Mouse (Mus musculus): ENCODE measurements around the gene Rapgef2. TPM values are rescaled to one million over a fixed set of nuclear protein-coding genes. Genes with fewer than 3 reads are reported as not detected.
A peak's percentile ranks its signal among the peaks of the same experiment; 100 is the strongest.

Rapgef2 gene
- polyA plus RNA-seq, 1 experiment = 17.7 TPM

DNA sequence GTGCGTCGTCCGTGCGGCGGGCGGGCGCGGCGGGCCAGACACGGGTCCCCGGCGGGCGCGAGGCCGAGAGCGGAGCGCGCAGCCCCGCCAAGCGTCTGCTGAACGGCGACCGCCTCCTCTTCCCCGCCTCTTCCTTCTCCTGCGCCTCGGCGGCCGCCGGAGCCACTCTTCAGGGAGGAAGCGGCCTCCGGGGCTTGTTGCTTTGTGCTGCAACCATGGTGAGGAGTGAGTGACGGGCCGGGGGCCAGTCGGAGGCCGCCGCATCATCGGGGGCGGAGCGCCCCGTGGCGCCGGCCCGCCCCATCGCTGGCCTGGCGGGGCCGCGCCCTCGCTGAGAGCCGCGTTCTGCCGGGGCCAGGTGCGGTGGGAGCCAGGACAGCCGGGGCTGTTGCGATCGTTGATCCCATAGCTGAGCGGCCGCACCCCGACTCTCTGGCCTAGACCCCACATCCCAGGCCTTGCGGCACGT lies 825 bp upstream of the Rapgef2 start:
- H3K9ac ChIP-seq (ENCODE audit: low read depth, poor library complexity, severe bottlenecking) = peak overlapping the region; percentile 93
- TF ChIP-seq CTCF (IDR thresholded peaks at IDR 0.05; ENCODE audit: low read depth, low read length) (no peak), POLR2A (IDR thresholded peaks at IDR 0.05; ENCODE audit: insufficient read depth, low read length) (no peak), EP300 (IDR thresholded peaks at IDR 0.05; ENCODE audit: insufficient read depth, low read depth, low read length) (no peak)
- H3K4me3 ChIP-seq (ENCODE audit: low read depth, low read length) = peak overlapping the region; percentile 85
- no peaks in the 10 kb centered on the region for H3K4me1 ChIP-seq (ENCODE audit: control insufficient read depth, insufficient read depth, low read length)
- no peaks in the 10 kb centered on the region for H3K9me3 ChIP-seq (replicated peaks; ENCODE audit: control insufficient read depth, insufficient read depth, low read length, poor library complexity, severe bottlenecking)
- no peaks in the 10 kb centered on the region for H3K36me3 ChIP-seq (ENCODE audit: control insufficient read depth, insufficient read depth, low read length, poor library complexity, severe bottlenecking)
- H3K27ac ChIP-seq (ENCODE audit: insufficient read depth, low read length) = no peak overlapping the region
- no peaks in the 10 kb centered on the region for H3K27me3 ChIP-seq (ENCODE audit: control insufficient read depth, insufficient read depth, low read length, poor library complexity, severe bottlenecking)

DNA sequence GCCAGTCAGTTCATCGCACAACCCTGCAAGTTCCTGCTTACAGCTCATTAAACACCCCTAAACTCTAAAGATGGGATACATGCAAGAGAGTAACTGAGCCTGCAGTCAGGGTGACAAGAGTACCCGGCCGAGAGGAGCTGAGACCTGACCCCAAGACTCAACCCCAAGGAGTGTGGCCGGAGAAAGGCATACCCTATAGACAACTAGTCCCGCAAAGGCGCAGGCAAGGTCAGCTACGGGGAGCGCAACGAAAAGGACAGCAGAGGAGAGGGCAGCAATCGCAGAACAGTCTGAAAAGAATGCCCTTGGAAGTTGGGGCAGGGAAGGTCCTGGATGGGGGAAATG lies 314 bp downstream of the Rapgef2 start:
- Histone ChIP-seq H3K4me3 (ENCODE audit: low read depth, low read length) (peak overlapping the region; percentile 81), H3K27ac (ENCODE audit: insufficient read depth, low read length) (no peak overlapping the region), H3K4me1 (ENCODE audit: control insufficient read depth, insufficient read depth, low read length) (no peaks in the 10 kb centered on the region), H3K27me3 (ENCODE audit: control insufficient read depth, insufficient read depth, low read length, poor library complexity, severe bottlenecking) (no peaks in the 10 kb centered on the region), H3K9ac (ENCODE audit: low read depth, poor library complexity, severe bottlenecking) (peak overlapping the region; percentile 93), H3K9me3 (replicated peaks; ENCODE audit: control insufficient read depth, insufficient read depth, low read length, poor library complexity, severe bottlenecking) (no peaks in the 10 kb centered on the region), H3K36me3 (ENCODE audit: control insufficient read depth, insufficient read depth, low read length, poor library complexity, severe bottlenecking) (no peaks in the 10 kb centered on the region)
- no peak for TF ChIP-seq CTCF (IDR thresholded peaks at IDR 0.05; ENCODE audit: low read depth, low read length)
- no peak for TF ChIP-seq EP300 (IDR thresholded peaks at IDR 0.05; ENCODE audit: insufficient read depth, low read depth, low read length)
- no peak for TF ChIP-seq POLR2A (IDR thresholded peaks at IDR 0.05; ENCODE audit: insufficient read depth, low read length)

DNA sequence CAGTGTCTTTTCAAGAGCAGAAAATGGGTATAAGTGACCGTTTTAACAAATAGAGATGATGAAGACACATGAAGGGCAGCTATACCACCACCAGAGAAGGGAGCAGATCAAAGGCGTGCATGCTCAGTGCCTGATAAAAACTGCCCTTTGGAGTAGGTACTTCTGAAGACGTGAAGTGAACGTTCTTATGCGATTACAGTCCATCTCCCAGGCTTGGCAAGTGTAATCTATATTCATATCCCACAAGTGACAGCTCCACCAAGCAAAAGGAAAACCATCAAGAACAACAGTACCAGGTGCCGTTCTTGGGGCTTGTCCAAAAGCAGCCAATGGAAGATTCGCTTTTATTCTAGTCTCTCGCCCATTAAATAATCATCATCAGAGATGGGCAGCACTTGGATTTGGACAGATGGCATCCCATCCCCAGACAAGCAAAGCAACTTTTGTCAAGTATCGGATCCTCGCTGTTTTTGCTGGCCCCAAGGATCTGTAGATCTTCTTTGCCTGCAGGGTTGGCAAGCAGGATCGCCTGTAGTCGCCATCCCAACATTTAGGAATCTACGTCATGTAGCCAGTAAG lies 1.1 kb downstream of the Rapgef2 start:
- no peaks in the 10 kb centered on the region for H3K9me3 ChIP-seq (replicated peaks; ENCODE audit: control insufficient read depth, insufficient read depth, low read length, poor library complexity, severe bottlenecking)
- 0 out of 2 replicates have a peak overlapping the region, but pooled peaks have one; percentile 11 for H3K9ac ChIP-seq (ENCODE audit: low read depth, poor library complexity, severe bottlenecking)
- no peaks in the 10 kb centered on the region for H3K4me1 ChIP-seq (ENCODE audit: control insufficient read depth, insufficient read depth, low read length)
- no peaks in the 10 kb centered on the region for H3K36me3 ChIP-seq (ENCODE audit: control insufficient read depth, insufficient read depth, low read length, poor library complexity, severe bottlenecking)
- no peak overlapping the region for H3K4me3 ChIP-seq (ENCODE audit: low read depth, low read length)
- H3K27ac ChIP-seq (ENCODE audit: insufficient read depth, low read length) = no peak overlapping the region
- TF ChIP-seq POLR2A (IDR thresholded peaks at IDR 0.05; ENCODE audit: insufficient read depth, low read length) (no peak), CTCF (IDR thresholded peaks at IDR 0.05; ENCODE audit: low read depth, low read length) (no peak), EP300 (IDR thresholded peaks at IDR 0.05; ENCODE audit: insufficient read depth, low read depth, low read length) (no peak)
- no peaks in the 10 kb centered on the region for H3K27me3 ChIP-seq (ENCODE audit: control insufficient read depth, insufficient read depth, low read length, poor library complexity, severe bottlenecking)

- no peaks in the 10 kb centered on the region for H3K4me1 ChIP-seq (ENCODE audit: control insufficient read depth, insufficient read depth, low read length)
- no peaks in the 10 kb centered on the region for H3K27me3 ChIP-seq (ENCODE audit: control insufficient read depth, insufficient read depth, low read length, poor library complexity, severe bottlenecking)
- H3K9me3 ChIP-seq (replicated peaks; ENCODE audit: control insufficient read depth, insufficient read depth, low read length, poor library complexity, severe bottlenecking) = no peaks in the 10 kb centered on the region
- TF ChIP-seq CTCF (IDR thresholded peaks at IDR 0.05; ENCODE audit: low read depth, low read length) (no peak), EP300 (IDR thresholded peaks at IDR 0.05; ENCODE audit: insufficient read depth, low read depth, low read length) (no peak), POLR2A (IDR thresholded peaks at IDR 0.05; ENCODE audit: insufficient read depth, low read length) (no peak)
- H3K36me3 ChIP-seq (ENCODE audit: control insufficient read depth, insufficient read depth, low read length, poor library complexity, severe bottlenecking) = no peaks in the 10 kb centered on the region
- H3K4me3 ChIP-seq (ENCODE audit: low read depth, low read length) = no peak overlapping the region
- no peak overlapping the region for H3K27ac ChIP-seq (ENCODE audit: insufficient read depth, low read length)
- H3K9ac ChIP-seq (ENCODE audit: low read depth, poor library complexity, severe bottlenecking) = no peak overlapping the region
Observed at GRCm38 (mm10) chr3:79283976-79284375, 2.3 kb downstream of the Rapgef2 start.

- Histone ChIP-seq H3K9ac (ENCODE audit: low read depth, poor library complexity, severe bottlenecking) (no peak overlapping the region), H3K27ac (ENCODE audit: insufficient read depth, low read length) (no peak overlapping the region), H3K9me3 (replicated peaks; ENCODE audit: control insufficient read depth, insufficient read depth, low read length, poor library complexity, severe bottlenecking) (no peaks in the 10 kb centered on the region), H3K4me3 (ENCODE audit: low read depth, low read length) (no peak overlapping the region), H3K27me3 (ENCODE audit: control insufficient read depth, insufficient read depth, low read length, poor library complexity, severe bottlenecking) (no peaks in the 10 kb centered on the region), H3K4me1 (ENCODE audit: control insufficient read depth, insufficient read depth, low read length) (no peaks in the 10 kb centered on the region), H3K36me3 (ENCODE audit: control insufficient read depth, insufficient read depth, low read length, poor library complexity, severe bottlenecking) (no peaks in the 10 kb centered on the region)
- TF ChIP-seq POLR2A (IDR thresholded peaks at IDR 0.05; ENCODE audit: insufficient read depth, low read length) (no peak), CTCF (IDR thresholded peaks at IDR 0.05; ENCODE audit: low read depth, low read length) (no peak), EP300 (IDR thresholded peaks at IDR 0.05; ENCODE audit: insufficient read depth, low read depth, low read length) (no peak)
Observed at GRCm38 (mm10) chr3:79283031-79283430, 3.3 kb downstream of the Rapgef2 start.

DNA sequence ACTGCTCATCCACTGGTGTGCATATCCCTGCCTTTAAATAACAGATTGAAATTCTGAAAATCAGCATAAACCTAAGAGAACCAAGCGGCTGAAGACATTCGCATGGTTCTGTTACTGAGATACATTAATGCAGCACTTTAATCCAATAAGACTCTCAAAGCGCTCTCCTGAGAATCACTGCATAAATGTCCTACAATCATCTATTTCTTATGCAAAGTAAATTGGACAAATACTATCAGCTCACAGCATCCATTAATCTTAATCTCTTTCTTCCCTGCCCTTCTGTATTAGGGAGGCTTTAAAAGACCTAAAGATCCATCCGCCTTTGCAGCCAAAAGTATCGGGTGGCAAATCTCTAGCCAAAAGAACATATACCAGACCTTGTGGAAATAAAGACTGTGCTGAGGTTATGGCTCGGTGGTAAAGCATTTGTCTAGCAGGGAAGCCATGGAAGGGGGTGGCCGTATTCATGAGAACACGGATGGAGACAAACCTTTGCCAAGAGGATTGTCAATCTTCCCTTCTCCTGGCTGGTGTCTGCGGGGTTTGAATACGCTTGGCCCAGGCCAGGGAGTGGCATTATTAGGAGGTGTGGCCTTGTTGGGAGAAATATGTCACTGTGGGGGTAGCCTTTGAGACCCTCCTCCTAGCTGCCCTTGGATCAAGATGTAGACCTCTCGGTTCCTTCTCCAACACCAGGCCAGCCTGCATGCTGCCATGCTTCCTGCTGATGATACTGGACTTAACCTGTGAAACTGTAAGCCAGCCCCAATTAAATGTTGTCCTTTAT lies 10.3 kb downstream of the Rapgef2 start:
- H3K27ac ChIP-seq (ENCODE audit: insufficient read depth, low read length) = no peak overlapping the region
- TF ChIP-seq EP300 (IDR thresholded peaks at IDR 0.05; ENCODE audit: insufficient read depth, low read depth, low read length) = no peak
- no peak for TF ChIP-seq POLR2A (IDR thresholded peaks at IDR 0.05; ENCODE audit: insufficient read depth, low read length)
- TF ChIP-seq CTCF (IDR thresholded peaks at IDR 0.05; ENCODE audit: low read depth, low read length) = no peak
- no peak overlapping the region for H3K4me3 ChIP-seq (ENCODE audit: low read depth, low read length)
- H3K4me1 ChIP-seq (ENCODE audit: control insufficient read depth, insufficient read depth, low read length) = no peaks in the 10 kb centered on the region
- no peaks in the 10 kb centered on the region for H3K9me3 ChIP-seq (replicated peaks; ENCODE audit: control insufficient read depth, insufficient read depth, low read length, poor library complexity, severe bottlenecking)
- H3K36me3 ChIP-seq (ENCODE audit: control insufficient read depth, insufficient read depth, low read length, poor library complexity, severe bottlenecking) = no peaks in the 10 kb centered on the region
- H3K9ac ChIP-seq (ENCODE audit: low read depth, poor library complexity, severe bottlenecking) = no peak overlapping the region
- H3K27me3 ChIP-seq (ENCODE audit: control insufficient read depth, insufficient read depth, low read length, poor library complexity, severe bottlenecking) = no peaks in the 10 kb centered on the region

Data from ES-Bruce4 (cell line).